Mouse (Mus musculus) c-Kit-positive CD71-positive TER-119-positive erythroid progenitor cells, embryonic 14.5 days (primary cell): Measurements from ENCODE around the gene Nfe2.
"Not testable (repeated sequence)": the region's sequence is repeated elsewhere in the genome, so short reads cannot be mapped to it uniquely, and the experiment has no call there.

Source experiments
- DNase-seq: peaks from one replicate; pipeline ENCODE4 v3.0.0-alpha.2; 2013; ENCODE audit warnings: low spot score

The Nfe2 gene

GRCm38 (mm10) chr15:103290843-103291242 lies 32.6 kb upstream of the Nfe2 start:
- DNase-seq = no peak

- DNase-seq = no peak
Measured at GRCm38 (mm10) chr15:103290417-103290816, 32.2 kb upstream of the Nfe2 start.

- DNase-seq = no peak
Measured at GRCm38 (mm10) chr15:103289600-103289999, 31.4 kb upstream of the Nfe2 start.

- DNase-seq = no peak
Measured at GRCm38 (mm10) chr15:103285778-103286417, 27.7 kb upstream of the Nfe2 start.

- no peak for DNase-seq
Measured at GRCm38 (mm10) chr15:103284647-103285046, 26.4 kb upstream of the Nfe2 start.

- DNase-seq = no peak
Measured at GRCm38 (mm10) chr15:103284066-103284465, 25.9 kb upstream of the Nfe2 start.

- DNase-seq = no peak
Measured at GRCm38 (mm10) chr15:103281465-103282205, 23.4 kb upstream of the Nfe2 start.

GRCm38 (mm10) chr15:103280817-103281464 lies 22.7 kb upstream of the Nfe2 start:
- DNase-seq = peak; percentile 73

GRCm38 (mm10) chr15:103279750-103280149 lies 21.5 kb upstream of the Nfe2 start:
- DNase-seq = no peak

- DNase-seq = no peak
Measured at GRCm38 (mm10) chr15:103277949-103278348, 19.7 kb upstream of the Nfe2 start.

GRCm38 (mm10) chr15:103275943-103276342 lies 17.7 kb upstream of the Nfe2 start:
- DNase-seq = not testable (repeated sequence)

GRCm38 (mm10) chr15:103272419-103273279 lies 14.4 kb upstream of the Nfe2 start, which contains the start of gene Copz1:
TSS of gene Copz1 (plus strand) at chr15:103272714.
- DNase-seq = peak; percentile 98

GRCm38 (mm10) chr15:103268903-103269302 lies 10.7 kb upstream of the Nfe2 start:
- no peak for DNase-seq

GRCm38 (mm10) chr15:103264794-103265193 lies 6.6 kb upstream of the Nfe2 start:
- no peak for DNase-seq

GRCm38 (mm10) chr15:103259989-103260388 lies 1.8 kb upstream of the Nfe2 start:
- no peak for DNase-seq

- DNase-seq = no peak
Measured at GRCm38 (mm10) chr15:103259162-103259561, 959 bp upstream of the Nfe2 start.

- no peak for DNase-seq
Measured at GRCm38 (mm10) chr15:103256210-103256986, 1.8 kb downstream of the Nfe2 start.

GRCm38 (mm10) chr15:103255169-103255568 lies 3.0 kb downstream of the Nfe2 start:
- DNase-seq = no peak

- DNase-seq = no peak
Measured at GRCm38 (mm10) chr15:103253352-103253751, 4.9 kb downstream of the Nfe2 start.

- no peak for DNase-seq
Measured at GRCm38 (mm10) chr15:103252660-103253059, 5.5 kb downstream of the Nfe2 start.

- DNase-seq = peak; percentile 92
Measured at GRCm38 (mm10) chr15:103251595-103251994, 6.6 kb downstream of the Nfe2 start.
